Mouse (Mus musculus): Measurements from ENCODE around the gene Cdc42ep2.
A peak's percentile ranks its signal among the peaks of the same experiment; 100 is the strongest.
"Not testable (repeated sequence)": the region's sequence is repeated elsewhere in the genome, so short reads cannot be mapped to it uniquely, and the experiment has no call there.

Gene Cdc42ep2

GRCm38 (mm10) chr19:5912103-5913006 lies 12.3 kb downstream of the Cdc42ep2 start:
- DNase-seq (ENCODE audit: low read depth, low spot score): peak; percentile 100

GRCm38 (mm10) chr19:5911430-5912102 lies 13.1 kb downstream of the Cdc42ep2 start:
- DNase-seq (ENCODE audit: low read depth, low spot score): peak; percentile 20

- no peak for DNase-seq (ENCODE audit: low read depth, low spot score)
These were observed 14.4 kb downstream of the Cdc42ep2 start for GRCm38 (mm10) chr19:5910221-5910620.

DNA sequence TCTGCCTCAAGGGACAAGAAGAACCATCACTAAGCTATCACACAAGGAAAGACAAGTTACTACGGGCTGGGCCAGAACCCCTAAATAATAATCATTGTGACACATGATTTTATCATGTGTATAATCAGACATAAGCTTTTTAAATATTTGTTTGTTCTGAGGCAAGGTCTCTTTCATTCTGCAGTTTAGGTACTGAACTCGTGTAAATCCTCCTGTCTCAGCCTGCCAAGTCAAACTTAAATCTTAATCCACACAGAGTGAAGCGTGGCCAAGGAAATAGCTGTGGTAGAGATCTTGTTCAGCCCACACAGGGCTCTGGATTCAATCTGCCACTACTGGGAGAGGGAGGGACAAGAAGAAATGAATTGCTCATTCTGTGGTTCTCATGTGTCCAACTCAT lies 17.3 kb downstream of the Cdc42ep2 start:
- no peak for DNase-seq (ENCODE audit: low read depth, low spot score)

DNA sequence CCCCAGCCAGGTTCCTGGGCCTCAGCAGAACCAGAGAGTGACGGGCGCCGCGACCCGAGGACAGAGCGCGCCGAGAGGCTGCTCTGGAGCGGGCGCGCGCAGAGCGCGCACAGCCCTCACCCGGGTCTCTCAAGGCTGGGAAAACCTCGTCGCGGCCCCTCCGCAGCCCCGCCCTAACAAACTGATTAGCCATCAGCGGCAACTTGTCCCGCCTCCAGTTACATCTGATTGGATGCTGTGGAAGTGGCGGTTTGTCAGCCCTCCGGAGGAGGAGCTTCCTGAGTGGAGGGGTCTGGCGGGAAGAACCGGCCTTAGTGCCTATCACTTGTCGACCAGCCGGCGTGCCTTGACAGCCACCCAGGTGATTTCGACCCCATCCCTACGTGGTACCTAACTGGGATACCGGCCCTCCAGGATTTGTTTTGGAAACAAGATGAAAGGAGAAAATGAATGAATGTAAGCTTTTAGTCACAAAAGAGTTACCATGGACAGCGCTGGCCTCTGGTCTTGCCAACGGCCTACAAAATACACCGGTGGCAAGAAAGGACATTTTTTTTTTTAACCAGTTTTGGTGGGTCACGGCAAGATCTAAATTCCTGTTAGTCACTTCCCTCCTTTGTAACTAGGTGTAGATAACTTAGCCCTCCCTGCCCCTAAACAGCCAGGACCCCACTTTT lies 30.5 kb downstream of the Cdc42ep2 start, which contains the start of gene Tigd3:
Tigd3 (minus strand) TSS at position 148 of the 677 bp plus-strand sequence.
- peak; percentile 93 for DNase-seq (ENCODE audit: low read depth, low spot score)

DNA sequence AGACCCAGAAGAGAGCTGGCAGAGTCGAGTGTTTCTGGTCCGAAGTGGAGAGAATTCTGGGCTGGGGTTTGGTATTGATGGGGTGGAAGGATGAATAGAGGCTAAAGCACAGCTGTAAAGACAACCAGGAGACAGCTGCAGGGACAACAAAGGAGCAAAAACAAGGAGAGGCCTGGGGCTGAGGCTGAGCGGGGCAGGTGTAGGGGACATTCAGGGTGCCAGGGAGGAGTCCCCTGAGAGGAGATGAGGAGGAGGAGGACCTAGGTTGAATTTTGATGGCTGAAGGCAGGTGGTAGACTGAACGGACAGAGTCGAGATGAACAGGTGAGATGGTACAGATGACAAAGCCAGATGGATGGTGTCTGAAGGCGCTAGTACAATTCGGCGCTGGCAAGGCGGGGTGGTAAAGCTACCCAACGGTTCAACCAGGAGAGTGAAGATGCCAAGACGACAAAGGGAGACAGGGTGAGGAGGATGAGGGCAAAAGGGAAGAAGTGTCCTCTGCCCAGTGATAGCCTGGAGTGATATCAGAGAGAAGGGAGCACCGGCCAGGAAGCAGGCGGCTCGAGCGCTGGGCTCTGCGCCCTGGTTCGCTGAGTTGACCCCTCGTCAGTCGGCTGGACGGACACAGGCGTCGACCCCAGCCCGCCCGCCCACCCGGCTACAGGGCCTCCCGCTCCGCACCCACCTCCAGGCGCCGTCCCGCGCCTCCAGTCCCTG lies 31.2 kb downstream of the Cdc42ep2 start:
- DNase-seq (ENCODE audit: low read depth, low spot score): peak; percentile 23

DNA sequence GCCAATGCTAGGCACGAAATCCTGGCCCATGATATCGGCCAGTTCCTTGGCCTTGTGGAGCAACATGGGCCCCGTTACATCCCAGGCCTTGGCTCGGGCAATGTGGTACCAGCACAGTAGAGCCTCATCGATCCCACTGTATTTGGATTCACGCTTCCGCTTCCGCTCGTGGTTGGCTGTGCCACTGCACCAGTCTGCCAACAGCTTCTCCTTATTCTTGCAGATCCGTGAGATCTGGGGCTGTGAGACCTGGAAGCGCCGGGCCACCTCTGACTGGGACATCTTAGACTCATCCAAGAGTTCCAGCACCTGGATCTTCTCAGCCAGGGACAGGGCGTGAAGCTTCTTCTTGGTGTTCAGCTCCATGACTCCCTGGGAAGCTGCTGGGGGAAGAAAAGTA lies 31.9 kb downstream of the Cdc42ep2 start:
- no peak for DNase-seq (ENCODE audit: low read depth, low spot score)

DNA sequence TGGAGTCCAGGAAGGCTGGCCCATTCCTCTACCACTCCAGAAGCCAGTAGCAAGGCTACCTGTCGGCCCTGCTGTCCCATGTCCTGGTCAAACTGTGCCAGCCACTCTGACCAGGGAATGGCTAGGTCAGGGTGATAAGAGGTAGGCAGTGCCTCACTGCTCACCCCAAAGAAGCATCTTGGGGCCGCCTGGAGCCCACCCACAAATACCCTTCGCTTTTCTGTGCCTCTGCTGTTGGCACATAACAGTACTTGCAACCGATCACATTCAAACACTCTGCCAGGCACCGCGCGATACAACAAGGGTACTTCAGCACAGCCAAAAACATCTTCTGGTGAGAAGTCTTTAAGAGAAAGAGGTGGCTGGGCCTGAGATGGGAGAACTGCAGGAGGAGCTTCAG lies 32.4 kb downstream of the Cdc42ep2 start:
- DNase-seq (ENCODE audit: low read depth, low spot score): no peak

DNA sequence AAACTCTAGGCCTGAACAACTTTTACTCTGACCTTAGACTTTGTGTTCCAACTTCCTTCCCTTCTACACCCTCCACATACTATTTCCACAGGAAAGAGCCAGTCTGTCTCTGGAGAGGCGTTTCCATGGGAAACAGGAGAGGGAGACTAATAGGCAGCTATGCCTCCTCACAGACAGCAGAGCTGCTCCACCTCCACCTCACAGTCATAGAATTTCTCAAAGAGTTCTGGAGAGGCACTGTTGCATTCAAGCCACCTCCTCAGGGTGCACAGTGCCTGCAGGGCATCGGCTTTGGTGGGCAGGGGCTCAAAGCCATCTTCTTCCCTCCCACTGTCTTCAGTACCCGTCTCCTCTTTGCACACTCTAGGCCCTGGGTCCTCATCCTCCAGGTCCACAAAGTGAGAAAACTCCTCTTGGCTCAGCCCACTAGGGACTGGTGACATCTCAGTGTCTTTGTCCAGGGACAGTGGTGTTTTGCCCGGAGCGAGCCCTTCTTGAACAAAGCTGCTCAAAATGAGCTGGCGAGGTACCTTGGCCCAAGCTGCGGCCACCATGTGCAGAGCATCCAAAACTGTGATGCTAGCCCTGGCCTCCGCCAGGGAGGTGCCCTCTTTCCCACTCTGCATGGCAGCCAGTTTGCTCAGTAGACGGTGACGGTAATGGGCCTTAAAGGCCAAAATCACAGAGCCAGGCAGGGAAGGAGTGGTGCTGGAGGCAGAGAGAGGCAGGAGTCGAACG lies 32.9 kb downstream of the Cdc42ep2 start:
- DNase-seq (ENCODE audit: low read depth, low spot score): no peak

- DNase-seq (ENCODE audit: low read depth, low spot score): no peak
These were observed 35.4 kb downstream of the Cdc42ep2 start for GRCm38 (mm10) chr19:5889211-5889610.

- no peak for DNase-seq (ENCODE audit: low read depth, low spot score)
These were observed 37.3 kb downstream of the Cdc42ep2 start for GRCm38 (mm10) chr19:5887234-5887815.

GRCm38 (mm10) chr19:5885838-5886237 lies 38.8 kb downstream of the Cdc42ep2 start:
- DNase-seq (ENCODE audit: low read depth, low spot score): peak; percentile 59

DNA sequence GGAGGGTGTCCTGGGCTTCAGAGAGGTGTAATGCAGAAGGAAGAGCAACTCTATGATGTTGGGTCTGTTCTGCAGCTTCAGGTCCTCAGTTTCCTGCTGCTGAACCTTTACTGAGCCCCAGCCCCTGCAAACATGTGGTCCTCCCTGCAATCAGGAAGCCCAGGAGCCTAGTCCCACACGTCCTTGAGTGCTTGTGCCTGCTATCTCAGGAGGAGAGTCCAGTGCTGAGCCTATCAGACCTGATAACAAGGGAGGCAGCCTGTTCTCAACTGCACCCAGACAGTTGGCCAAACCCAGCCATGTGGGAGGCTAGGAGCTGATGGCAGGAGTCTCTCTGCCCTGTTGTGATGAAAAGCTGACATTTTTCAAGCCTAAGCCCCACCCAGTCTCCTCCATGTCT lies 40.7 kb downstream of the Cdc42ep2 start:
- no peak for DNase-seq (ENCODE audit: low read depth, low spot score)

DNA sequence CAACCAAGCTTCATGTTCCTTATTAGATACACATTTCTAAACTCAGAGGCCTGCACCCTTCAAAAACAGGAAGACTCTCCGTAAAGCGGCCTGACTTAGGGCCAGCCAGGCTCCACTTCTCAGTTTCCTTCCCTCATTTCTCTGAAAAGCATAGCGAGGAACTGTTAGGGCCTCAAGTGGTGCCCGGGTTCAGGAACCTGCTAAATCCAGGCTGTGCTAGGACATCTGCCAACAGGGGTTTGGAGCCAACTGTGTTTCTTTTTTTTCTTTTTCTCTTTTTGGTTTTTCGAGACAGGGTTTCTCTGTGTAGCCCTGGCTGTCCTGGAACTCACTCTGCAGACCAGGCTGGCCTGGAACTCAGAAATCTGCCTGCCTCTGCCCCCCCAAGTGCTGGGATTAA lies 42.5 kb downstream of the Cdc42ep2 start:
- not testable (repeated sequence) for DNase-seq (ENCODE audit: low read depth, low spot score)

DNA sequence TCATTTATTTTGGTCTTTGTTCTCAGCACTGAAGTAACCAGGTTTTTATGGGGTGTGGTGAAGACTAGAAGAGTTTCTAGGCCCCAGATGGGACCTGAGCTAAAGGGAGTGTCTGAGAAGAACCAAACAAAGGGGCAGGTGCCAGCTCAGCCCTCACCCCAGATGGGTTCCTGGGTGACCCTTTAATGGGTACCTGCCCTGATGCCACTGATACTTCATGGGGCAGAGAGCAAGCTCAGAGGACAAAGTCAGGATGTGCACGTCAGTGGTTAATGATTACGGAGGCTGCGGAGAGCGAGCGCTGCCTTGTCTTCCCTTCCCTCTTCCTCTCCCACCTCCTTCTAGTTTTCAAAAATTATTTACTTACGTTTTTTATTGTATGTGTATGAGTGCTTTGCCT lies 43.5 kb downstream of the Cdc42ep2 start:
- no peak for DNase-seq (ENCODE audit: low read depth, low spot score)

DNA sequence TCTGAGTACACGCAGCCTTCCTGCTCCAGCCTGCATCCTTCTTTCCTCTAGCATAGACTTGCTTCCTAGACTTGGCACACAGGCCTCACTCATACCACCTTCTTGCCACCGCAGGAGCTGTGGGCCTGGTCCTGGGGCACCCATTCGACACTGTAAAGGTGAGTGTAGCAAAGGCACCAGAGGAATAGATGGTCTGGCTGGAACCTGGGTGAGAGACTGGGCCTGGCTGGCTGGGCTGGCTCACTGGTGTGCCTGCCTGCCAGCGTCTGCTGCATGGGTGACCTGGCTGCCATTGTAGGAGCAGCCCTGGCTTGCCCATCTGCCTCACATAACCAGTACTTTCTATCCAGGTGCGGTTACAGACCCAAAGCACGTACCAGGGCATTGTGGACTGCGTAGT lies 44.9 kb downstream of the Cdc42ep2 start:
- no peak for DNase-seq (ENCODE audit: low read depth, low spot score)

DNA sequence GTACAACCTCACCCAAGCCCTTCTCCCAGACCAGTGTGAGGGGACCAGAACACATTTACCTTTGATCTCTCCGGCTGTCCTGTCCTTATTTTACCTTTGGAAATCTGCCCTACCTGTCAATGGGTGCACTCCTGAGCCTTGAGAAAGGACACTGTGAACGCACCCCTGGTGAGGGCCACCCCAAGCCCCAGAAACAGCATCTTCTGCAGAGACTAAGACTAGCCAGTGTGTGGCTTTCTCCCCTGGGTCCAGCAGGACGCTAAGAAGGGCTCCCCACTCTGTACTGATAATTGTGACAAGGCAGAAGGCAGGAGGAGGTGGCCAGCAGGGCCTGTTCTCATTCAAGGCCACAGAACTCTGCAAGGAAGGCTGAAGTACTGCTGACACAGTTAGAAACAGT lies 45.7 kb downstream of the Cdc42ep2 start:
- no peak for DNase-seq (ENCODE audit: low read depth, low spot score)

GRCm38 (mm10) chr19:5878362-5878722 lies 46.3 kb downstream of the Cdc42ep2 start:
- DNase-seq (ENCODE audit: low read depth, low spot score): no peak

DNA sequence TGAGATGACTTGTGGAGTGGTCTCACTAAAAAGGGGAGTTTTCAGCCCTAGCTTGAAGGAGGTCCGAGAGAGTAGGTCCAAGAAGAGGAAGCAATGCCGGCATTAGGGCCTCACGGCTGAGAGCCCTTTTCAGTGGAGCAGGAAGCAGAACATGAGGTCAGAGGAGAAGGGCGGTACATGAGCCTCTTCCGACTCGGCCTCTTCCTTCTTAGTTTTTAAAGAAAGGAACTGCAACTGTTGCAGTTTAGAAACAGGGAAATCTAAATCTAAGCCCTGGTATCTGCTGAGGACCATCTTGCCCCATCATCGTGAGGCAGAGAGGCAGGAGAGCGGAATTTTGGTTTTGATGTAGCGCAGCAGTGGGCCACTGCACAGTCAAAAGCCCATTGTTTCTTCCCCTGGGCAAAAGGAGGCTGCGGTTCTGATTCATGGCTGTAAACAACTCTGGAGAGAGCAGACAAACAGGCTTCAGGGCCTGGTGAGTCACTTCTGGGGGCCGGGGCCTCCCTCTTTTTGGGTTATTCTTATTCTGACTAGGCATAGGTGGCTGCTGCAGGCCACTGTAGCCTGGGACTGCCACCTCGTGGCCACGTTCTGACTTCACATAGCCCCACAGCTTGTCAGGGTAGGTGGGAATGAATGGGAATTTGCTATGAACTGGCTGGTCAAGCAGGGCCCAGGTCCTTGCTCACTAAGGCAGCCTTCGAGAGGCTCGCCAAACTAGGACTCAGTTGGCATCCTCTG lies 46.8 kb downstream of the Cdc42ep2 start, which contains the start of gene Slc25a45:
Slc25a45 (plus strand) TSS at position 191 of the 744 bp plus-strand sequence.
- DNase-seq (ENCODE audit: low read depth, low spot score): peak; percentile 89
